Mouse (Mus musculus): ENCODE data around the gene Reep6. TPM values are rescaled to one million over a fixed set of nuclear protein-coding genes. Genes with fewer than 3 reads are reported as not detected.

The Reep6 gene
- polyA plus RNA-seq, 1 experiment from 2014 or later = 132 TPM

GRCm38 (mm10) chr10:80294788-80295303 lies 34.9 kb upstream of the Reep6 start:
- Histone ChIP-seq H3K27me3 (replicated peaks) (peaks cover 27% of the 10 kb centered on the region), H3K4me1 (replicated peaks) (peaks cover 22% of the 10 kb centered on the region), H3K9me3 (no peaks in the 10 kb centered on the region), H3K9ac (0 out of 2 replicates have a peak overlapping the region, but pooled peaks have one; percentile 2), H3K27ac (no peak overlapping the region), H3K4me2 (replicated peaks) (no peak overlapping the region), H3K4me3 (replicated peaks) (no peak overlapping the region), H3K36me3 (peaks cover 12% of the 10 kb centered on the region)
- no peak for ATAC-seq
- 38% methylated on average over 7 of the region's 7 CpGs for WGBS

GRCm38 (mm10) chr10:80295618-80296425 lies 33.9 kb upstream of the Reep6 start, which contains the start of gene Apc2:
TSS of gene Apc2 (plus strand) at chr10:80295977.
- Histone ChIP-seq H3K4me1 (replicated peaks) (peaks cover 22% of the 10 kb centered on the region), H3K9ac (peak within 1 kb of the TSS; percentile 47), H3K27ac (no peak within 1 kb of the TSS), H3K27me3 (replicated peaks) (peaks cover 37% of the 10 kb centered on the region), H3K4me3 (replicated peaks) (peak within 1 kb of the TSS; percentile 37), H3K36me3 (peaks cover 12% of the 10 kb centered on the region), H3K4me2 (replicated peaks) (peak within 1 kb of the TSS; percentile 78), H3K9me3 (no peaks in the 10 kb centered on the region)
- WGBS = 3% methylated on average over 26 of the region's 26 CpGs
- peak; percentile 52 for ATAC-seq

GRCm38 (mm10) chr10:80296824-80297223 lies 32.9 kb upstream of the Reep6 start:
- no peak overlapping the region for H3K9ac ChIP-seq
- no peak for ATAC-seq
- H3K4me3 ChIP-seq (replicated peaks) = no peak overlapping the region
- H3K27ac ChIP-seq = no peak overlapping the region
- H3K36me3 ChIP-seq = peaks cover 12% of the 10 kb centered on the region
- 80% methylated on average over 5 of the region's 5 CpGs for WGBS
- peaks cover 44% of the 10 kb centered on the region for H3K27me3 ChIP-seq (replicated peaks)
- H3K4me2 ChIP-seq (replicated peaks) = no peak overlapping the region
- H3K9me3 ChIP-seq = no peaks in the 10 kb centered on the region
- peaks cover 26% of the 10 kb centered on the region for H3K4me1 ChIP-seq (replicated peaks)

GRCm38 (mm10) chr10:80297526-80298133 lies 32.1 kb upstream of the Reep6 start:
- ATAC-seq = no peak
- no peak overlapping the region for H3K4me2 ChIP-seq (replicated peaks)
- H3K4me3 ChIP-seq (replicated peaks) = no peak overlapping the region
- H3K9ac ChIP-seq = no peak overlapping the region
- 66% methylated on average over 8 of the region's 8 CpGs for WGBS
- H3K36me3 ChIP-seq = peaks cover 12% of the 10 kb centered on the region
- H3K9me3 ChIP-seq = no peaks in the 10 kb centered on the region
- H3K4me1 ChIP-seq (replicated peaks) = peaks cover 34% of the 10 kb centered on the region
- H3K27me3 ChIP-seq (replicated peaks) = peaks cover 49% of the 10 kb centered on the region
- H3K27ac ChIP-seq = no peak overlapping the region

- ATAC-seq = peak; percentile 18; the same call in 1 of the 2 replicates
- Histone ChIP-seq H3K27me3 (replicated peaks) (peaks cover 51% of the 10 kb centered on the region), H3K9me3 (no peaks in the 10 kb centered on the region), H3K4me3 (replicated peaks) (peak overlapping the region; percentile 9; the same call in 1 of the 2 replicates), H3K4me1 (replicated peaks) (peaks cover 27% of the 10 kb centered on the region), H3K36me3 (peaks cover 12% of the 10 kb centered on the region), H3K4me2 (replicated peaks) (peak overlapping the region; percentile 17; the same call in 1 of the 2 replicates), H3K27ac (no peak overlapping the region), H3K9ac (no peak overlapping the region; the same call in 1 of the 2 replicates)
- 5% methylated on average over 26 of the region's 26 CpGs for WGBS
Observed at GRCm38 (mm10) chr10:80298571-80299281, 31.0 kb upstream of the Reep6 start.

- peak overlapping the region; percentile 17; the same call in 1 of the 2 replicates for H3K4me2 ChIP-seq (replicated peaks)
- H3K9ac ChIP-seq = no peak overlapping the region; the same call in 1 of the 2 replicates
- H3K27ac ChIP-seq = no peak overlapping the region
- H3K9me3 ChIP-seq = no peaks in the 10 kb centered on the region
- H3K4me3 ChIP-seq (replicated peaks) = peak overlapping the region; percentile 9; the same call in 1 of the 2 replicates
- H3K4me1 ChIP-seq (replicated peaks) = peaks cover 22% of the 10 kb centered on the region
- ATAC-seq = no peak
- peaks cover 53% of the 10 kb centered on the region for H3K27me3 ChIP-seq (replicated peaks)
- peaks cover 7% of the 10 kb centered on the region for H3K36me3 ChIP-seq
- 16% methylated on average over 15 of the region's 15 CpGs for WGBS
Observed at GRCm38 (mm10) chr10:80299301-80299700, 30.5 kb upstream of the Reep6 start.

- Histone ChIP-seq H3K27me3 (replicated peaks) (peaks cover 59% of the 10 kb centered on the region), H3K36me3 (peaks cover 2% of the 10 kb centered on the region; the same call in 1 of the 2 replicates), H3K4me2 (replicated peaks) (no peak overlapping the region), H3K4me3 (replicated peaks) (no peak overlapping the region; the same call in 1 of the 2 replicates), H3K9me3 (no peaks in the 10 kb centered on the region), H3K4me1 (replicated peaks) (peaks cover 21% of the 10 kb centered on the region), H3K27ac (no peak overlapping the region), H3K9ac (0 out of 2 replicates have a peak overlapping the region, but pooled peaks have one; percentile 8)
- ATAC-seq = no peak
- 51% methylated on average over 10 of the region's 10 CpGs for WGBS
Observed at GRCm38 (mm10) chr10:80299824-80300223, 29.9 kb upstream of the Reep6 start.

- Histone ChIP-seq H3K9me3 (no peaks in the 10 kb centered on the region), H3K9ac (no peak overlapping the region), H3K27me3 (replicated peaks) (peaks cover 68% of the 10 kb centered on the region), H3K36me3 (no peaks in the 10 kb centered on the region), H3K4me3 (replicated peaks) (0 out of 2 replicates have a peak overlapping the region, but pooled peaks have one; percentile 2), H3K27ac (no peak overlapping the region), H3K4me1 (replicated peaks) (peaks cover 17% of the 10 kb centered on the region), H3K4me2 (replicated peaks) (0 out of 2 replicates have a peak overlapping the region, but pooled peaks have one; percentile 2)
- ATAC-seq = no peak
- 35% methylated on average over 11 of the region's 11 CpGs for WGBS
Observed at GRCm38 (mm10) chr10:80300672-80301181, 29.0 kb upstream of the Reep6 start.

- H3K9me3 ChIP-seq = no peaks in the 10 kb centered on the region
- 0 out of 2 replicates have a peak overlapping the region, but pooled peaks have one; percentile 6 for H3K9ac ChIP-seq
- H3K4me3 ChIP-seq (replicated peaks) = 0 out of 2 replicates have a peak overlapping the region, but pooled peaks have one; percentile 2
- peaks cover 74% of the 10 kb centered on the region for H3K27me3 ChIP-seq (replicated peaks)
- 76% methylated on average over 10 of the region's 10 CpGs for WGBS
- no peaks in the 10 kb centered on the region for H3K36me3 ChIP-seq
- peak overlapping the region; percentile 9; the same call in 1 of the 2 replicates for H3K4me2 ChIP-seq (replicated peaks)
- peaks cover 12% of the 10 kb centered on the region for H3K4me1 ChIP-seq (replicated peaks)
- no peak for ATAC-seq
- H3K27ac ChIP-seq = no peak overlapping the region
Observed at GRCm38 (mm10) chr10:80301256-80302081, 28.3 kb upstream of the Reep6 start.

GRCm38 (mm10) chr10:80302082-80302355 lies 27.7 kb upstream of the Reep6 start:
- H3K27me3 ChIP-seq (replicated peaks) = peaks cover 76% of the 10 kb centered on the region
- WGBS = 51% methylated on average over 5 of the region's 5 CpGs
- ATAC-seq = no peak
- H3K9me3 ChIP-seq = no peaks in the 10 kb centered on the region
- peaks cover 12% of the 10 kb centered on the region for H3K4me1 ChIP-seq (replicated peaks)
- 0 out of 2 replicates have a peak overlapping the region, but pooled peaks have one; percentile 6 for H3K9ac ChIP-seq
- H3K27ac ChIP-seq = peak overlapping the region; percentile 40; the same call in 1 of the 2 replicates
- H3K4me3 ChIP-seq (replicated peaks) = no peak overlapping the region
- peak overlapping the region; percentile 17 for H3K4me2 ChIP-seq (replicated peaks)
- no peaks in the 10 kb centered on the region for H3K36me3 ChIP-seq

- ATAC-seq = peak; percentile 39
- H3K4me3 ChIP-seq (replicated peaks) = no peak overlapping the region
- peaks cover 73% of the 10 kb centered on the region for H3K27me3 ChIP-seq (replicated peaks)
- no peaks in the 10 kb centered on the region for H3K36me3 ChIP-seq
- no peaks in the 10 kb centered on the region for H3K9me3 ChIP-seq
- WGBS = 11% methylated on average over 9 of the region's 9 CpGs
- H3K9ac ChIP-seq = 0 out of 2 replicates have a peak overlapping the region, but pooled peaks have one; percentile 6
- peak overlapping the region; percentile 17 for H3K4me2 ChIP-seq (replicated peaks)
- H3K27ac ChIP-seq = peak overlapping the region; percentile 40; the same call in 1 of the 2 replicates
- peaks cover 12% of the 10 kb centered on the region for H3K4me1 ChIP-seq (replicated peaks)
Observed at GRCm38 (mm10) chr10:80302471-80302881, 27.3 kb upstream of the Reep6 start.
